Mouse (Mus musculus): ENCODE measurements at regions not wholly inside any gene's neighbourhood (a gene's known extent, or its start where the extent isn't known, plus 50 kb on each side); places are given as distances from the start of the nearest gene placed in this dataset.

GRCm38 (mm10) chr16:95180562-95180961 is 76.8 kb upstream of the Kcnj15 start:
- TF ChIP-seq CTCF (IDR thresholded peaks at IDR 0.05; ENCODE audit: low read depth) (no peak), EP300 (IDR thresholded peaks at IDR 0.05; ENCODE audit: low read depth) (no peak)
